In genomic region chr13:63045504-63046205, GRCm38 (mm10) we compare ENCODE assay signal across 13 mouse cellular contexts.
DNase-seq lines count a peak whose midpoint lies in the region; ATAC-seq and TF ChIP-seq lines count a peak whose summit lies in the region.
"Had no signal": no experiment of that assay in that cellular context is flagged by ENCODE, and none has a peak within 500 bp of the region (broad histone marks: within the 10 kb centered on the region; RNA-seq: fewer than 3 reads in every experiment).

No protein-coding gene starts in this region.

- no peak for TF ChIP-seq POLR2A in ES-Bruce4 (IDR thresholded peaks at IDR 0.05; ENCODE audit: insufficient read depth, low read length)

- H3K9me3 ChIP-seq in ES-Bruce4 (replicated peaks; ENCODE audit: control insufficient read depth, insufficient read depth, low read length, poor library complexity, severe bottlenecking), result no peaks in the 10 kb centered on the region
- H3K9me3 ChIP-seq in intestine, postnatal 0 days (ENCODE audit: control insufficient read depth), result no peaks in the 10 kb centered on the region
- H3K9me3 ChIP-seq: liver, embryonic 13.5 days had no signal

- peak overlapping the region; percentile 24; the same call in 1 of the 2 replicates for H3K27ac ChIP-seq in gastrocnemius, adult 2 months
- H3K27ac ChIP-seq in left cerebral cortex, adult 2 months, result no peak overlapping the region
- no peak overlapping the region for H3K27ac ChIP-seq in ES-Bruce4 (ENCODE audit: insufficient read depth, low read length)
- H3K27ac ChIP-seq in intestine, postnatal 0 days (ENCODE audit: low read depth, low read length), result no peak overlapping the region; the same call in 1 of the 2 replicates
- H3K27ac ChIP-seq: liver, embryonic 13.5 days had no signal

- WGBS in intestine, postnatal 0 days, result 58% methylated on average over 2 of the region's 2 CpGs

- H3K4me1 ChIP-seq in ES-Bruce4 (ENCODE audit: control insufficient read depth, insufficient read depth, low read length), result no peaks in the 10 kb centered on the region
- no peaks in the 10 kb centered on the region for H3K4me1 ChIP-seq in intestine, postnatal 0 days (replicated peaks; ENCODE audit: control insufficient read depth, insufficient read depth, low read length)
- H3K4me1 ChIP-seq: liver, embryonic 13.5 days had no signal

- intact Hi-C loops in gastrocnemius, adult 2 months (cut with DNase I), result loop anchor here (1.0 to 5.0 kb wide), 3 partner anchors 118 to 286 kb away; no protein-coding TSS in a partner anchor
- intact Hi-C loops in gastrocnemius, postnatal 14 days (cut with DNase I; ENCODE audit: low total_unique reads), result loop anchor here (2.0 to 10.0 kb wide), 2 partner anchors 121 to 289 kb away; no protein-coding TSS in a partner anchor
- intact Hi-C loops in left cerebral cortex, adult 2 months (cut with DNase I), result loop anchor here (1.0 to 10.0 kb wide), 3 partner anchors 121 to 285 kb away; no protein-coding TSS in a partner anchor
- intact Hi-C loops in left cerebral cortex, postnatal 14 days (cut with DNase I), result loop anchor here (2.0 to 10.0 kb wide), 2 partner anchors 199 to 285 kb away; no protein-coding TSS in a partner anchor

- no peak overlapping the region for H3K4me3 ChIP-seq in gastrocnemius, adult 2 months
- H3K4me3 ChIP-seq in left cerebral cortex, adult 2 months, result no peak overlapping the region
- H3K4me3 ChIP-seq in ES-Bruce4 (ENCODE audit: low read depth, low read length), result no peak overlapping the region
- H3K4me3 ChIP-seq in intestine, postnatal 0 days (ENCODE audit: low read depth, low read length), result no peak overlapping the region
- H3K4me3 ChIP-seq: liver, embryonic 13.5 days; megakaryocyte, embryonic 14.5 days had no signal

- no peak overlapping the region for H3K9ac ChIP-seq in ES-Bruce4 (ENCODE audit: low read depth, poor library complexity, severe bottlenecking)
- H3K9ac ChIP-seq in intestine, postnatal 0 days (ENCODE audit: low read depth, low read length), result no peak overlapping the region
- H3K9ac ChIP-seq: liver, embryonic 13.5 days had no signal

- DNase-seq in gastrocnemius, adult 2 months, result no peak
- no peak for DNase-seq in gastrocnemius, postnatal 14 days
- DNase-seq in left cerebral cortex, adult 2 months (ENCODE audit: extremely low spot score in 1 of 2, low spot score in 2 of 2), result no peak
- DNase-seq in left cerebral cortex, postnatal 14 days (ENCODE audit: low spot score in 2 of 2), result no peak
- DNase-seq in gastrocnemius, postnatal 25 days, result no peak
- DNase-seq: cerebellum, adult 18-20 months; embryo, embryonic 11 days; liver, embryonic 13.5 days; spleen, adult 18-20 months had no signal

- H3K27me3 ChIP-seq in ES-Bruce4 (ENCODE audit: control insufficient read depth, insufficient read depth, low read length, poor library complexity, severe bottlenecking), result no peaks in the 10 kb centered on the region
- H3K27me3 ChIP-seq in intestine, postnatal 0 days (replicated peaks; ENCODE audit: control insufficient read depth, insufficient read depth, low read length), result no peaks in the 10 kb centered on the region
- H3K27me3 ChIP-seq: liver, embryonic 13.5 days; megakaryocyte, embryonic 14.5 days had no signal

- TF ChIP-seq EP300 in ES-Bruce4 (IDR thresholded peaks at IDR 0.05; ENCODE audit: insufficient read depth, low read depth, low read length), result no peak

- H3K4me2 ChIP-seq in intestine, postnatal 0 days (replicated peaks; ENCODE audit: low read depth), result no peak overlapping the region
- H3K4me2 ChIP-seq: liver, embryonic 13.5 days had no signal

- H3K36me3 ChIP-seq in ES-Bruce4 (ENCODE audit: control insufficient read depth, insufficient read depth, low read length, poor library complexity, severe bottlenecking), result no peaks in the 10 kb centered on the region
- no peaks in the 10 kb centered on the region for H3K36me3 ChIP-seq in intestine, postnatal 0 days (ENCODE audit: control insufficient read depth, insufficient read depth)
- H3K36me3 ChIP-seq: liver, embryonic 13.5 days had no signal

- ATAC-seq in intestine, postnatal 0 days, result no peak
- no peak for ATAC-seq in activated CD4-positive, CD25-positive, alpha-beta regulatory T cell, adult 4 months

- peak; percentile 40; the same call in 1 of the 2 replicates for TF ChIP-seq CTCF in gastrocnemius, adult 2 months (IDR thresholded peaks at IDR 0.05)
- peak; percentile 32 for TF ChIP-seq CTCF in left cerebral cortex, adult 2 months (IDR thresholded peaks at IDR 0.05)
- peak; percentile 7 for TF ChIP-seq CTCF in ES-Bruce4 (IDR thresholded peaks at IDR 0.05; ENCODE audit: low read depth, low read length)
- peak; percentile 50 for TF ChIP-seq CTCF in intestine, postnatal 0 days (IDR thresholded peaks at IDR 0.05; ENCODE audit: low read depth)
